Mouse (Mus musculus) cortical plate, adult 2 months (tissue): ENCODE data around the gene Ccdc136.

ENCODE experiments used
- CTCF ChIP-seq: fragments of 200-500 bp; IDR thresholded peaks from 2 replicates; pipeline ENCODE4 v1.5.1; 2011; ENCODE audit warnings: mild to moderate bottlenecking, control low read depth, low read length; ENCODE audit not compliant: insufficient read depth; ENCODE audit errors: extremely low read depth
- POLR2A ChIP-seq: fragments of 200-500 bp; IDR thresholded peaks from 2 replicates; pipeline ENCODE4 v1.6.1; 2011; ENCODE audit warnings: mild to moderate bottlenecking, low read length, control low read depth; ENCODE audit not compliant: insufficient read depth; ENCODE audit errors: extremely low read depth

GRCm38 (mm10) chr6:29391802-29392201 is 4.3 kb upstream of the Ccdc136 start:
- TF ChIP-seq POLR2A (no peak), CTCF (no peak)
